In the genomic region with DNA sequence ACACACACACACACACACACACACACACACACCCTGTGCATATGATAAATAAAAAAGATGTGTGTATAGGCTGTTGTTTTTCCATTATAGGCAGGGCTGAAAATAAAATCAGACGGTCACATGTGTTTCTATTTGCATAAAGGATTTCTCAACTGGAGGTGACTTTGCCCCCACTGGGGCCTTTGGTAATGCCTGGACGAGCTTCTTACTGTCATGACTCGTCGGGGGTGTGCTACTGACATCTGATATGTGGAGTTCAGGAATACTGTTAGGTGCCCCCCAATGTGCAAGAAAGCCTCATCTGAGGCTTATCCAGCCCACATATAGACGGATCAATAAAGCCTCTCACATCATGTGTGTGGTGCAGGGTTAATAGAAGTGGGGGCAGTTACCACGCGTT, we compare ENCODE assay signal across 17 mouse cellular contexts.
"Had no signal": no experiment of that assay in that cellular context is flagged by ENCODE, and none has a peak within 500 bp of the region (broad histone marks: within the 10 kb centered on the region; RNA-seq: fewer than 3 reads in every experiment).

No protein-coding gene starts in this region.

- H3K4me2 ChIP-seq: lung, embryonic 14.5 days; midbrain, embryonic 12.5 days; neural tube, embryonic 13.5 days had no signal

- DNase-seq: kidney, adult 11 months; kidney, adult 9 months; kidney, postnatal 36 days; layer of hippocampus, adult 9-11 months; lung, embryonic 14.5 days; lung, postnatal 10 days; retina, postnatal 1 day; right cerebral cortex, postnatal 4 days; spleen, adult 18-20 months; thymus, postnatal 36 days had no signal

- H3K9me3 ChIP-seq: limb, embryonic 10.5 days; midbrain, embryonic 12.5 days; neural tube, embryonic 13.5 days had no signal

- ATAC-seq: midbrain, embryonic 16.5 days had no signal

- H3K9ac ChIP-seq: lung, embryonic 14.5 days; midbrain, embryonic 12.5 days; neural tube, embryonic 13.5 days had no signal

- H3K4me1 ChIP-seq: limb, embryonic 10.5 days; midbrain, embryonic 12.5 days; neural tube, embryonic 13.5 days had no signal

- H3K27ac ChIP-seq: kidney, postnatal 0 days; limb, embryonic 10.5 days; macrophage; midbrain, embryonic 12.5 days; neural tube, embryonic 13.5 days had no signal

- H3K27me3 ChIP-seq: midbrain, embryonic 12.5 days; neural tube, embryonic 13.5 days had no signal

- H3K4me3 ChIP-seq: limb, embryonic 10.5 days; megakaryocyte, embryonic 14.5 days; midbrain, embryonic 12.5 days; neural tube, embryonic 13.5 days had no signal

- H3K36me3 ChIP-seq: limb, embryonic 10.5 days; midbrain, embryonic 12.5 days; neural tube, embryonic 13.5 days had no signal
